11 mouse cellular contexts compared by ENCODE assay signal in genomic region chr2:30901646-30902160, GRCm38 (mm10). TPM values are rescaled to one million over a fixed set of nuclear protein-coding genes. Genes with fewer than 3 reads are reported as not detected.
DNase-seq lines count a peak whose midpoint lies in the region; ATAC-seq and TF ChIP-seq lines count a peak whose summit lies in the region.
"Had no signal": no experiment of that assay in that cellular context is flagged by ENCODE, and none has a peak within 500 bp of the region (broad histone marks: within the 10 kb centered on the region; RNA-seq: fewer than 3 reads in every experiment).

No protein-coding gene starts in this region.

- ATAC-seq in hindbrain, embryonic 16.5 days = no peak
- ATAC-seq in hindbrain, embryonic 11.5 days (ENCODE audit: low FRiP score) = no peak
- no peak for ATAC-seq in lung, embryonic 16.5 days (ENCODE audit: low read depth)
- no peak for ATAC-seq in liver, postnatal 0 days
- ATAC-seq: forebrain, embryonic 15.5 days had no signal

- H3K4me3 ChIP-seq in hindbrain, embryonic 10.5 days = peak overlapping the region; percentile 61
- H3K4me3 ChIP-seq in hindbrain, embryonic 16.5 days (ENCODE audit: low read length) = no peak overlapping the region
- H3K4me3 ChIP-seq in hindbrain, embryonic 11.5 days (ENCODE audit: low read depth, low read length) = no peak overlapping the region
- H3K4me3 ChIP-seq in lung, embryonic 16.5 days (ENCODE audit: low read length) = peak overlapping the region; percentile 55
- no peak overlapping the region for H3K4me3 ChIP-seq in liver, postnatal 0 days (ENCODE audit: low read depth, low read length)
- H3K4me3 ChIP-seq in cerebellum, adult 2 months (replicated peaks; ENCODE audit: insufficient read depth, low read depth, low read length) = no peak overlapping the region

- no peak for TF ChIP-seq CTCF in liver, postnatal 0 days (IDR thresholded peaks at IDR 0.05; ENCODE audit: low read depth)
- no peak for TF ChIP-seq CTCF in cerebellum, adult 2 months (IDR thresholded peaks at IDR 0.05; ENCODE audit: borderline replicate concordance, insufficient read depth, low read depth, low read length)

- H3K27ac ChIP-seq in hindbrain, embryonic 10.5 days = no peak overlapping the region; the same call in 1 of the 2 replicates
- H3K27ac ChIP-seq in hindbrain, embryonic 16.5 days (ENCODE audit: low read depth, low read length) = no peak overlapping the region
- no peak overlapping the region for H3K27ac ChIP-seq in hindbrain, embryonic 11.5 days (ENCODE audit: low read depth, low read length)
- no peak overlapping the region for H3K27ac ChIP-seq in lung, embryonic 16.5 days (ENCODE audit: low read length)
- no peak overlapping the region for H3K27ac ChIP-seq in liver, postnatal 0 days (ENCODE audit: low read depth)
- H3K27ac ChIP-seq in cerebellum, adult 2 months (ENCODE audit: insufficient read depth, low read length) = no peak overlapping the region
- H3K27ac ChIP-seq: forebrain, embryonic 15.5 days had no signal

- TF ChIP-seq EP300 in liver, postnatal 0 days (IDR thresholded peaks at IDR 0.05; ENCODE audit: low read depth) = no peak

- H3K4me1 ChIP-seq in hindbrain, embryonic 10.5 days (replicated peaks) = peaks cover 57% of the 10 kb centered on the region
- H3K4me1 ChIP-seq in hindbrain, embryonic 16.5 days (ENCODE audit: control insufficient read depth, insufficient read depth, low read depth, low read length) = peaks cover 9% of the 10 kb centered on the region
- H3K4me1 ChIP-seq in hindbrain, embryonic 11.5 days (replicated peaks; ENCODE audit: control insufficient read depth, insufficient read depth, low read length) = peaks cover 6% of the 10 kb centered on the region
- peaks cover 29% of the 10 kb centered on the region for H3K4me1 ChIP-seq in lung, embryonic 16.5 days (replicated peaks; ENCODE audit: control insufficient read depth, insufficient read depth, low read length)
- peaks cover 5% of the 10 kb centered on the region; the same call in 1 of the 2 replicates for H3K4me1 ChIP-seq in liver, postnatal 0 days (ENCODE audit: insufficient read depth)
- peaks cover 3% of the 10 kb centered on the region; the same call in 1 of the 2 replicates for H3K4me1 ChIP-seq in cerebellum, adult 2 months (ENCODE audit: control insufficient read depth, insufficient read depth, low read length)

- no peak for DNase-seq in hindbrain, embryonic 10.5 days (ENCODE audit: low spot score)
- peak; percentile 39 for DNase-seq in NIH3T3 (ENCODE audit: low read depth)
- no peak for DNase-seq in hindbrain, embryonic 11.5 days (ENCODE audit: low spot score)
- no peak for DNase-seq in liver, postnatal 0 days
- DNase-seq in cerebellum, adult 2 months = no peak
- DNase-seq in spleen, adult 12 weeks (ENCODE audit: low spot score) = no peak
- DNase-seq: adrenal gland, adult 2 months; cerebellum, adult 8-10 months had no signal

- no peaks in the 10 kb centered on the region for H3K9me3 ChIP-seq in hindbrain, embryonic 10.5 days
- no peaks in the 10 kb centered on the region for H3K9me3 ChIP-seq in hindbrain, embryonic 16.5 days (ENCODE audit: control insufficient read depth, low read length)
- no peaks in the 10 kb centered on the region for H3K9me3 ChIP-seq in hindbrain, embryonic 11.5 days (ENCODE audit: control insufficient read depth, low read length)
- no peaks in the 10 kb centered on the region for H3K9me3 ChIP-seq in lung, embryonic 16.5 days (ENCODE audit: control insufficient read depth, low read length)
- H3K9me3 ChIP-seq in liver, postnatal 0 days (ENCODE audit: low read length) = no peaks in the 10 kb centered on the region
- H3K9me3 ChIP-seq: forebrain, embryonic 15.5 days had no signal

- H3K9ac ChIP-seq in hindbrain, embryonic 16.5 days (ENCODE audit: low read depth, low read length) = no peak overlapping the region
- no peak overlapping the region for H3K9ac ChIP-seq in hindbrain, embryonic 11.5 days (ENCODE audit: low read depth, low read length)
- peak overlapping the region; percentile 70 for H3K9ac ChIP-seq in lung, embryonic 16.5 days (ENCODE audit: low read length)
- no peak overlapping the region for H3K9ac ChIP-seq in liver, postnatal 0 days (replicated peaks)

- H3K4me2 ChIP-seq in hindbrain, embryonic 16.5 days (ENCODE audit: low read length) = no peak overlapping the region; the same call in 1 of the 2 replicates
- H3K4me2 ChIP-seq in hindbrain, embryonic 11.5 days (replicated peaks; ENCODE audit: low read depth, low read length) = peak overlapping the region; percentile 63; the same call in 1 of the 2 replicates
- peak overlapping the region; percentile 69 for H3K4me2 ChIP-seq in lung, embryonic 16.5 days (ENCODE audit: low read depth, low read length)
- no peak overlapping the region for H3K4me2 ChIP-seq in liver, postnatal 0 days (ENCODE audit: low read depth, low read length)

- no peak for TF ChIP-seq POLR2A in cerebellum, adult 2 months (IDR thresholded peaks at IDR 0.05; ENCODE audit: borderline replicate concordance, insufficient read depth, low read length)

- H3K27me3 ChIP-seq in hindbrain, embryonic 10.5 days (ENCODE audit: insufficient read depth, poor library complexity, severe bottlenecking) = peaks cover 35% of the 10 kb centered on the region
- no peaks in the 10 kb centered on the region; the same call in none of the 2 replicates for H3K27me3 ChIP-seq in hindbrain, embryonic 16.5 days (replicated peaks; ENCODE audit: control insufficient read depth, insufficient read depth, low read length)
- 0 out of 2 replicates have a peak, but pooled peaks cover 3% of the 10 kb centered on the region for H3K27me3 ChIP-seq in hindbrain, embryonic 11.5 days (ENCODE audit: control insufficient read depth, insufficient read depth, low read length)
- peaks cover 2% of the 10 kb centered on the region; the same call in 1 of the 2 replicates for H3K27me3 ChIP-seq in lung, embryonic 16.5 days (ENCODE audit: control insufficient read depth, insufficient read depth, low read depth, low read length)
- peaks cover 17% of the 10 kb centered on the region; the same call in 1 of the 2 replicates for H3K27me3 ChIP-seq in liver, postnatal 0 days (ENCODE audit: insufficient read depth, low read length)
- no peaks in the 10 kb centered on the region; the same call in 1 of the 2 replicates for H3K27me3 ChIP-seq in cerebellum, adult 2 months (ENCODE audit: control insufficient read depth, insufficient read depth, low read length)

- WGBS in hindbrain, embryonic 10.5 days = 46% methylated on average over 6 of the region's 6 CpGs
- WGBS in hindbrain, embryonic 16.5 days = 61% methylated on average over 6 of the region's 6 CpGs
- WGBS in hindbrain, embryonic 11.5 days = 54% methylated on average over 6 of the region's 6 CpGs
- 28% methylated on average over 6 of the region's 6 CpGs for WGBS in lung, embryonic 16.5 days
- WGBS in liver, postnatal 0 days (ENCODE audit: insufficient replicate concordance) = 61% methylated on average over 6 of the region's 6 CpGs
- WGBS in cerebellum, adult 2 months = 69% methylated on average over 6 of the region's 6 CpGs

- H3K36me3 ChIP-seq in hindbrain, embryonic 10.5 days = no peaks in the 10 kb centered on the region
- H3K36me3 ChIP-seq in hindbrain, embryonic 16.5 days (ENCODE audit: control insufficient read depth, insufficient read depth, low read length) = no peaks in the 10 kb centered on the region
- no peaks in the 10 kb centered on the region for H3K36me3 ChIP-seq in hindbrain, embryonic 11.5 days (ENCODE audit: control insufficient read depth, insufficient read depth, low read length)
- no peaks in the 10 kb centered on the region for H3K36me3 ChIP-seq in lung, embryonic 16.5 days (ENCODE audit: control insufficient read depth, insufficient read depth, low read length)
- H3K36me3 ChIP-seq in liver, postnatal 0 days (replicated peaks; ENCODE audit: insufficient read depth, low read length) = no peaks in the 10 kb centered on the region
- H3K36me3 ChIP-seq: forebrain, embryonic 15.5 days had no signal

RNA-seq across cellular contexts. Expression of gene Ptges, which starts 28.0 kb away (rescaled TPM):
- 10.8 and 13.3 TPM in 2 replicates for polyA plus RNA-seq in hindbrain, embryonic 10.5 days (2016; fragmentation: Nextera tagmentation; extraction: Ambion mirVana)
- polyA plus RNA-seq in hindbrain, embryonic 16.5 days (2015; fragmentation: Nextera tagmentation; extraction: Ambion mirVana) = 6.3 and 6.9 TPM in 2 replicates
- polyA plus RNA-seq in hindbrain, embryonic 11.5 days (2014; fragmentation: Nextera tagmentation; extraction: Ambion mirVana) = 5.5 and 5.6 TPM in 2 replicates
- polyA plus RNA-seq in lung, embryonic 16.5 days (2015; fragmentation: Nextera tagmentation; extraction: Ambion mirVana) = 27.9 and 30.3 TPM in 2 replicates
- polyA plus RNA-seq in liver, postnatal 0 days (2015; fragmentation: Nextera tagmentation; extraction: Ambion mirVana) = 1.4 and 1.7 TPM in 2 replicates
- polyA plus RNA-seq in cerebellum, adult 2 months (2012; rRNA removed) = 3.7 and 4.3 TPM in 2 replicates

RNA-seq across cellular contexts. Expression of gene Tor1b, which starts 51.1 kb away (rescaled TPM):
- 19.1 and 23.8 TPM in 2 replicates for polyA plus RNA-seq in hindbrain, embryonic 10.5 days (2016; fragmentation: Nextera tagmentation; extraction: Ambion mirVana)
- 18.0 and 20.4 TPM in 2 replicates for polyA plus RNA-seq in hindbrain, embryonic 16.5 days (2015; fragmentation: Nextera tagmentation; extraction: Ambion mirVana)
- polyA plus RNA-seq in hindbrain, embryonic 11.5 days (2014; fragmentation: Nextera tagmentation; extraction: Ambion mirVana) = 18.7 and 21.5 TPM in 2 replicates
- 35.0 and 38.4 TPM in 2 replicates for polyA plus RNA-seq in lung, embryonic 16.5 days (2015; fragmentation: Nextera tagmentation; extraction: Ambion mirVana)
- polyA plus RNA-seq in liver, postnatal 0 days (2015; fragmentation: Nextera tagmentation; extraction: Ambion mirVana) = 29.2 and 31.1 TPM in 2 replicates
- 38.0 and 40.6 TPM in 2 replicates for polyA plus RNA-seq in cerebellum, adult 2 months (2012; rRNA removed)

Comparison
In these comparisons a context has a peak if more than half of its experiments do, and no peak if none do; other contexts are left out.
1. H3K4me3 ChIP-seq: peak in hindbrain, embryonic 10.5 days (single experiment) and lung, embryonic 16.5 days (single experiment); none in hindbrain, embryonic 16.5 days (single experiment), hindbrain, embryonic 11.5 days (single experiment), liver, postnatal 0 days (single experiment) and cerebellum, adult 2 months (single experiment).
2. H3K4me2 ChIP-seq: peak in hindbrain, embryonic 11.5 days (single experiment) and lung, embryonic 16.5 days (single experiment); none in hindbrain, embryonic 16.5 days (single experiment) and liver, postnatal 0 days (single experiment).